Mouse (Mus musculus) erythroblast, embryonic 14.5 days (primary cell): ENCODE data around the gene Dusp28.

Source experiments
- GATA1 ChIP-seq: IDR thresholded peaks from 2 replicates; pipeline ENCODE4 v1.6.1; 2012; ENCODE audit warnings: low read length, inconsistent platforms, mixed read lengths
- TAL1 ChIP-seq: IDR thresholded peaks from 3 replicates; pipeline ENCODE4 v1.6.1; 2012; ENCODE audit warnings: low read length, inconsistent platforms, mixed read lengths

DNA sequence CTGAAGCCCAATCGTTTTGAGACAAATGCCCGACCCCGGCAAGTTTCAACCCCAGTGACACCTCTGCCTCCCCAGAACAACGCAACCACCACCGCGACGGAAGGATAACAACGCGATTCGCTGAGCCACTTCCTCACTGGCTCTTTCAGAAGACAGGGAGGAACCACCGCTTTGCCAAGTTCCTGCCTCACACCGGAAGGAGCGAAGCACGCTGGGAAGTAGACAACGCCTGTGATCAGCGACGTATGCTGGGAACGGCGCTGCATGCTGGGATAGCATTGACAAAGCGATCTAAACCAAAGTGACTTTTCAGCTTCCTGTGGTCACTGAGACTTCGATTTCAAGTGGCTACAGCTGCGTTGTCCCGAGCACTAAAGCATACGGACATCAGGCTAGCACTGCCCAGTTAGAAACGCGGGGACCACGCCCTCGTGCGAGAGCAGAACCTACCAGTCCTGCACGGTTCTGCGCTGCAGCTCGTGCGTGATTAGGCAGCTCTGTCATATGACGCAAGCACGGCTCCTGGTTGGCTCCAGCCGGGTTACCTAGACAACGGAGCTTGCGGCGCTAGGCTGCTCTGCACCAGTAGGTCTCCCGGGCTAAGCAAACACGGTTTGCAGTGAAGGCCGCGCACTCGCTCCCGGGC lies 27.5 kb downstream of the Dusp28 start, which contains the start of gene Capn10:
- TF ChIP-seq GATA1 (no peak), TAL1 (no peak)
